Mouse (Mus musculus): ENCODE data around the gene Clic1.
"Not testable (repeated sequence)": the region's sequence is repeated elsewhere in the genome, so short reads cannot be mapped to it uniquely, and the experiment has no call there.

Gene Clic1

GRCm38 (mm10) chr17:35021163-35021808, 28.5 kb upstream of the Clic1 start:
- in situ Hi-C loops (cut with MboI, MseI) = loop anchor here (5.0 kb wide), 1 partner anchor 41 kb away; no protein-coding TSS in a partner anchor

GRCm38 (mm10) chr17:35021842-35022477, 27.8 kb upstream of the Clic1 start:
- in situ Hi-C loops (cut with MboI, MseI) = loop anchor here (5.0 kb wide), 1 partner anchor 40 kb away; no protein-coding TSS in a partner anchor

GRCm38 (mm10) chr17:35022541-35023060, 27.2 kb upstream of the Clic1 start:
- in situ Hi-C loops (cut with MboI, MseI) = loop anchor here (5.0 kb wide), 1 partner anchor 40 kb away; no protein-coding TSS in a partner anchor

GRCm38 (mm10) chr17:35023221-35023620, 26.5 kb upstream of the Clic1 start:
- in situ Hi-C loops (cut with MboI, MseI) = loop anchor here (5.0 kb wide), 1 partner anchor 39 kb away; no protein-coding TSS in a partner anchor

- in situ Hi-C loops (cut with MboI, MseI) = loop anchor here (5.0 kb wide), 1 partner anchor 39 kb away; no protein-coding TSS in a partner anchor
Observed at GRCm38 (mm10) chr17:35023756-35024155, 26.0 kb upstream of the Clic1 start.

GRCm38 (mm10) chr17:35024261-35024660, 25.5 kb upstream of the Clic1 start:
- in situ Hi-C loops (cut with MboI, MseI) = loop anchor here (5.0 kb wide), 1 partner anchor 38 kb away; no protein-coding TSS in a partner anchor

GRCm38 (mm10) chr17:35024691-35025488, 24.9 kb upstream of the Clic1 start:
- in situ Hi-C loops (cut with MboI, MseI) = loop anchor here (5.0 kb wide), 1 partner anchor 37 kb away; no protein-coding TSS in a partner anchor

- in situ Hi-C loops (cut with MboI, MseI) = no loop called here
Observed at GRCm38 (mm10) chr17:35026206-35026605, 23.6 kb upstream of the Clic1 start.

- in situ Hi-C loops (cut with MboI, MseI) = no loop called here
Observed at GRCm38 (mm10) chr17:35027277-35028068, 22.3 kb upstream of the Clic1 start, which contains the start of gene Sapcd1. Sapcd1 (minus strand) TSS chr17:35028016.

- in situ Hi-C loops (cut with MboI, MseI) = no loop called here
Observed at GRCm38 (mm10) chr17:35028315-35028714, 21.5 kb upstream of the Clic1 start.

GRCm38 (mm10) chr17:35029691-35030532, 19.9 kb upstream of the Clic1 start:
- in situ Hi-C loops (cut with MboI, MseI) = no loop called here

- in situ Hi-C loops (cut with MboI, MseI) = no loop called here
Observed at GRCm38 (mm10) chr17:35031272-35031671, 18.5 kb upstream of the Clic1 start.

GRCm38 (mm10) chr17:35031880-35032279, 17.9 kb upstream of the Clic1 start:
- in situ Hi-C loops (cut with MboI, MseI) = no loop called here

- in situ Hi-C loops (cut with MboI, MseI) = no loop called here
Observed at GRCm38 (mm10) chr17:35032323-35032870, 17.4 kb upstream of the Clic1 start.

GRCm38 (mm10) chr17:35033703-35034102, 16.1 kb upstream of the Clic1 start:
- in situ Hi-C loops (cut with MboI, MseI) = not testable (repeated sequence)

GRCm38 (mm10) chr17:35034896-35035295, 14.9 kb upstream of the Clic1 start:
- in situ Hi-C loops (cut with MboI, MseI) = no loop called here

- in situ Hi-C loops (cut with MboI, MseI) = no loop called here
Observed at GRCm38 (mm10) chr17:35039121-35039873, 10.5 kb upstream of the Clic1 start.

GRCm38 (mm10) chr17:35043794-35044193, 6.0 kb upstream of the Clic1 start:
- in situ Hi-C loops (cut with MboI, MseI) = no loop called here
